Mouse (Mus musculus) heart, embryonic 10.5 days (tissue): Measurements from ENCODE around the gene Olfr993. TPM values are rescaled to one million over a fixed set of nuclear protein-coding genes. Genes with fewer than 3 reads are reported as not detected.

Experiments used
- DNase-seq: peaks from one replicate; pipeline ENCODE4 v3.0.0-alpha.2; 2017; ENCODE audit warnings: low spot score
- H3K27ac ChIP-seq: fragments of 300-500 bp; sonication (generic); 2 replicates; pipeline ENCODE4 v1.5.1; 2016; ENCODE audit warnings: mild to moderate bottlenecking
- H3K27me3 ChIP-seq: fragments of 300-500 bp; sonication (generic); 2 replicates; pipeline ENCODE4 v1.6.1; 2016; ENCODE audit warnings: mild to moderate bottlenecking; ENCODE audit not compliant: poor library complexity, insufficient read depth, severe bottlenecking
- H3K36me3 ChIP-seq: fragments of 300-500 bp; sonication (generic); 2 replicates; pipeline ENCODE4 v1.6.1; 2016; ENCODE audit warnings: mild to moderate bottlenecking, moderate library complexity
- H3K4me1 ChIP-seq: fragments of 300-500 bp; sonication (generic); 2 replicates; pipeline ENCODE4 v1.6.1; 2016; ENCODE audit warnings: mild to moderate bottlenecking
- H3K4me3 ChIP-seq: fragments of 300-500 bp; sonication (generic); 2 replicates; pipeline ENCODE4 v1.5.1; 2016; ENCODE audit warnings: mild to moderate bottlenecking, moderate library complexity
- H3K9me3 ChIP-seq: fragments of 300-500 bp; sonication (generic); 2 replicates; pipeline ENCODE4 v1.6.1; 2016; ENCODE audit warnings: mild to moderate bottlenecking, moderate library complexity
- WGBS: fragments of 180-500 bp; shearing (Covaris S2); methylation state at CpG from one replicate; pipeline ENCODE4 v1.1.7; 2016; 5-methylcytosine and 5-hydroxymethylcytosine counted together
- polyA plus RNA-seq: library from polyadenylated mRNA; unstranded; fragments of >200 nt; fragmentation: Nextera tagmentation; extraction: Ambion mirVana; gene quantifications from 2 replicates; pipeline ENCODE4 v1.2.1, GENCODE M21; 2016

The Olfr993 gene
- polyA plus RNA-seq, result not detected in 2 replicates

DNA sequence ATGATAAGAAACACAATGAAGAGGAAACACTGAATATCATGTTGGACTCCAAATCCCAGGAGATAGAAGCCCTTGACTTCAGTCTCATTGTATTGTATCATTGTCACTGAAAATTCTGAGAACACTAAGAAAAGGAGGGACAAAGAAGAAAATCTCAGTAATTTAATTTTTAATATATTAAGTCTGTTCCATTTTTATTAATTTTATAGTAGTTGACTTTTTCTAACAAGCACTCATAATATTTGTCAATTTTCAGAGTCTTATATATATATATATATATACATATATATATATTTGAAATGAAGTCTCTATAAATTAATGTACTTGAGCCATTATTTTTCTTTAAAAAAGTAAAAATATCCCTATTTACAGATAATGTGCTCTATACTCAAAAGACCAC lies at the start of gene Olfr993:
Olfr993 (minus strand) TSS at position 101 of the 400 bp plus-strand sequence.
- H3K27me3 ChIP-seq, result no peaks in the 10 kb centered on the region
- H3K9me3 ChIP-seq, result no peaks in the 10 kb centered on the region
- no peaks in the 10 kb centered on the region for H3K36me3 ChIP-seq
- no peak within 1 kb of the TSS for H3K27ac ChIP-seq
- no peak for DNase-seq
- no peak within 1 kb of the TSS for H3K4me3 ChIP-seq
- H3K4me1 ChIP-seq, result no peaks in the 10 kb centered on the region

DNA sequence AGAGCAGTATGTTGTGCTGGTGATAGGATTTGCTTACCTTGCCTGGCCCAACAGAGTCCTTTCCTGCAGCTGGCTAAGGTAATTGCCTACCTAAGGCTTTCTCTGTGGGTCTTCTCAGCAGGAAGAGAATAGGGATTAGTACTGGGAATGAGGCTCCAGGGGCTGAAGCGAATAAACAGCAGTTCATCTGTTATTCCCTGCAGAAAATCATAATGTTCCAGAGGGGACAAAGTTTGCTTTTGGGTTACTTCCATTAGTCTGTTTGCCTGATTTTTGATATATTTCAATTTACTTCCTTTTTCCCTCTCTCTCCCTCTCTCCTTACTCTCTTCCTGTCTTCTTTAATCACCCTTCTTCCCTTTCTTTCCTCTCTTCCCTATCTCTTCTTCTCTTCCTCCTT lies 28.9 kb upstream of the Olfr993 start, which contains the start of gene Olfr995:
Olfr995 (minus strand) TSS at position 101 of the 400 bp plus-strand sequence.
- no peaks in the 10 kb centered on the region for H3K4me1 ChIP-seq
- no peak within 1 kb of the TSS for H3K4me3 ChIP-seq
- WGBS, result 17% methylated on average over 1 of the region's 1 CpGs
- H3K27me3 ChIP-seq, result no peaks in the 10 kb centered on the region
- H3K9me3 ChIP-seq, result no peaks in the 10 kb centered on the region
- H3K27ac ChIP-seq, result no peak within 1 kb of the TSS
- no peak for DNase-seq
- no peaks in the 10 kb centered on the region for H3K36me3 ChIP-seq

DNA sequence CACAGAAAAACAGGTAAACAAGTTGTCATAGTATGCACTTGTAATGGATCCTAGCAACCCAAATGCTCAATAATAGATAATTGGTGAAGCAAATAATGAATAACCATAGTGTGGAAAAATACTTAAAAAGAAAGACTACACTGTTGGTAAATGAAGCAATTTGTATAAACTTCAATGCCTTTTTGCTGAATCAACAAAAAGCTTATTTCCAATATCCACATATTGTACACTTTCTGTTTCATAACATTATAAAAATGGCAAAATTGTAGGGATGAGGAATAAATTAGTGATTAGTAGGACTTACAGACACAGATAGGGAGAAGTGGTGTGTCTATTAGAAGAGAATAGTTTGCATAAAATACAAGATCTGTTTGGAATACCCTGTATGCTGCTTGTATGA lies 27.9 kb upstream of the Olfr993 start:
- Histone ChIP-seq H3K27me3 (no peaks in the 10 kb centered on the region), H3K9me3 (no peaks in the 10 kb centered on the region), H3K27ac (no peak overlapping the region), H3K4me1 (no peaks in the 10 kb centered on the region), H3K4me3 (no peak overlapping the region), H3K36me3 (no peaks in the 10 kb centered on the region)
- no peak for DNase-seq

DNA sequence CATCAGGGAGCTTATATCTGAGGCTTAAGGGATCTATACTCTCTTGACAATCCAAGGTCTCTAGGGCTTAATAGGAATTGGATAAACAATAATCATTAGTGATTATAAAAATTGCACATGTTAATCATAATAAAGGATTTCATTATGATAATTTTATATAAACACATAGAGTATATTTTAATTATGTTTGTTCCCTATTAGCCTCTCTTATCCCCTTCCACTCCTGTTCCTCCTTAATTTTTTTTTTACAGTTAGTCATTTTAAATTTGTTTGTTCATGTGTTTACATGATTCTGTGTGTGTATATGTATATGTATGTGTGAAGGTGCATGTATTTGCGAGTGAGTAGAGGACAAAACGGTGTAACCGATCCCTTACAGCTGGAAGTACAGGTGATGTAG lies 21.7 kb upstream of the Olfr993 start, which contains the start of gene Olfr994:
Olfr994 (minus strand) TSS at position 101 of the 400 bp plus-strand sequence.
- Histone ChIP-seq H3K27ac (no peak within 1 kb of the TSS), H3K36me3 (no peaks in the 10 kb centered on the region), H3K4me3 (no peak within 1 kb of the TSS), H3K9me3 (no peaks in the 10 kb centered on the region), H3K27me3 (no peaks in the 10 kb centered on the region), H3K4me1 (no peaks in the 10 kb centered on the region)
- no peak for DNase-seq
- 91% methylated on average over 3 of the region's 3 CpGs for WGBS

DNA sequence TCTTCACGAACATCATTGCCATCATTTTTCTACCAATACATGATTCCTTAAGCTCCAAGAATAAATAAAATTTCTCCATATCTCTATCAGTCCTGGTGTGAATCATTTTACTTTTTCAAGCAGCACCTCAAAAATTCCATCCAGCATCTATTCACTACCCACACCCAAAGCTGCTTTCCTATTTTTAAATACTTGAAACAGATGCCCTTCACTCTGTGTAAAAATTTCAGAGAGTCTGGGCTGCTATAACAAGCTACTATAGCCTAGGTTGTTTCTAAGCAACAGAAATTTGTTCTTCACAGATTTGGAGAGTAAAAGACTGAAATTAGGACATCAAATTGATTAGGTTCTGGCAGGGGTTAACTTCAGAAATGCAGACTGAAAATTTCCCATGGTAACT lies 11.2 kb upstream of the Olfr993 start:
- no peak for DNase-seq
- Histone ChIP-seq H3K4me3 (no peak overlapping the region), H3K36me3 (no peaks in the 10 kb centered on the region), H3K9me3 (no peaks in the 10 kb centered on the region), H3K27me3 (no peaks in the 10 kb centered on the region), H3K27ac (no peak overlapping the region), H3K4me1 (no peaks in the 10 kb centered on the region)
- WGBS, result 70% methylated on average over 1 of the region's 1 CpGs

DNA sequence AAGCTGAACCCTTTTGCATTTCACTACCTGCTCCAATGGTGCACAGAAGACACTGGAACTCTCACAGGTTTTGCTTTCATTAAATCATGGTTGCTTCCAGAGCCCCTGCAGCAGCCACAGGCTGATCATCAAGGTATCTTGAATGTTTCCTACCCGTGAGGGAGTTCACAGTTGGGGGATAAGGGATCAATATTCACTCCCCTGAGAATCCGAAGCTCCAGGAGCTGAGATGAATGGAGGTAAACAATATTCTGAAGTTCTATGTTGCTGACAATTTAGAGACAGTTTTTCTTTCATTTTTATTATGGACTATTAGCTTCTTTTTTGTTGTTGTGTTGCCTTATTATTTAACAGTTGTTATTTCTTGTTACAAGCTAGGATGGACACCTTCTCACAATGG lies 5.3 kb downstream of the Olfr993 start, which contains the start of gene Olfr992:
Olfr992 (minus strand) TSS at position 101 of the 400 bp plus-strand sequence.
- Histone ChIP-seq H3K4me3 (no peak within 1 kb of the TSS), H3K4me1 (no peaks in the 10 kb centered on the region), H3K27me3 (no peaks in the 10 kb centered on the region), H3K9me3 (no peaks in the 10 kb centered on the region), H3K27ac (no peak within 1 kb of the TSS), H3K36me3 (no peaks in the 10 kb centered on the region)
- DNase-seq, result no peak
- WGBS, result 57% methylated on average over 2 of the region's 2 CpGs

Other genes with a start within 250 kb of the Olfr993 start
- 0.14 and 0.20 TPM in 2 replicates for gene Lrrc55, start 217.7 kb downstream of the Olfr993 start, polyA plus RNA-seq
- gene Olfr987, start 75.6 kb downstream of the Olfr993 start, polyA plus RNA-seq, result not detected in 2 replicates
- gene Olfr988, start 51.6 kb downstream of the Olfr993 start, polyA plus RNA-seq, result not detected in 2 replicates
- gene Olfr992, start 5.4 kb downstream of the Olfr993 start, polyA plus RNA-seq, result not detected in 2 replicates
- gene Olfr994, start 21.6 kb upstream of the Olfr993 start, polyA plus RNA-seq, result not detected in 2 replicates
- not detected in 2 replicates for gene Olfr995, start 28.8 kb upstream of the Olfr993 start, polyA plus RNA-seq
- gene 4833423E24Rik, start 104.1 kb upstream of the Olfr993 start, polyA plus RNA-seq, result not detected in 2 replicates
- not detected in 2 replicates for gene Olfr996, start 164.3 kb upstream of the Olfr993 start, polyA plus RNA-seq
- not detected in 2 replicates for gene Olfr998, start 174.1 kb upstream of the Olfr993 start, polyA plus RNA-seq
- gene Olfr1000, start 197.0 kb upstream of the Olfr993 start, polyA plus RNA-seq, result not detected in 2 replicates
- gene Olfr1002, start 235.8 kb upstream of the Olfr993 start, polyA plus RNA-seq, result not detected in 2 replicates
- not detected in 2 replicates for gene Olfr154, start 249.6 kb upstream of the Olfr993 start, polyA plus RNA-seq